Mouse (Mus musculus) liver, embryonic 13.5 days (tissue): Measurements from ENCODE around the gene Vmn2r80. TPM values are rescaled to one million over a fixed set of nuclear protein-coding genes. Genes with fewer than 3 reads are reported as not detected.
"Not testable (repeated sequence)": the region's sequence is repeated elsewhere in the genome, so short reads cannot be mapped to it uniquely, and the experiment has no call there.

Experiments used
- ATAC-seq: fragments of 200-750 bp; cut with Nextera tagmentation; 2 replicates; pipeline ENCODE4 v1.8.0; 2017; ENCODE audit warnings: low read depth, mild to moderate bottlenecking, moderate number of reproducible peaks, moderate library complexity
- DNase-seq: peaks from one replicate; pipeline ENCODE4 v3.0.0; 2022
- H3K27ac ChIP-seq: fragments of 300-500 bp; sonication (generic); 2 replicates; pipeline ENCODE4 v1.5.1; 2015; ENCODE audit warnings: moderate library complexity, mild to moderate bottlenecking, inconsistent platforms
- H3K27me3 ChIP-seq: fragments of 300-500 bp; sonication (generic); 2 replicates; pipeline ENCODE4 v1.6.1; 2015; ENCODE audit warnings: mild to moderate bottlenecking, inconsistent platforms
- H3K36me3 ChIP-seq: fragments of 300-500 bp; sonication (generic); 2 replicates; pipeline ENCODE4 v1.6.1; 2015; ENCODE audit warnings: mild to moderate bottlenecking, inconsistent platforms
- H3K4me1 ChIP-seq: fragments of 300-500 bp; sonication (generic); replicated peaks from 2 replicates; pipeline ENCODE4 v1.6.1; 2015; ENCODE audit warnings: inconsistent platforms
- H3K4me2 ChIP-seq: fragments of 300-500 bp; sonication (generic); 2 replicates; pipeline ENCODE4 v1.6.1; 2015; ENCODE audit warnings: inconsistent platforms, mild to moderate bottlenecking, moderate library complexity
- H3K4me3 ChIP-seq: fragments of 300-500 bp; sonication (generic); replicated peaks from 2 replicates; pipeline ENCODE4 v1.5.1; 2015; ENCODE audit warnings: mild to moderate bottlenecking, inconsistent platforms
- H3K9ac ChIP-seq: fragments of 300-500 bp; sonication (generic); 2 replicates; pipeline ENCODE4 v1.6.1; 2015; ENCODE audit warnings: mild to moderate bottlenecking, inconsistent platforms
- H3K9me3 ChIP-seq: fragments of 300-500 bp; sonication (generic); replicated peaks from 2 replicates; pipeline ENCODE4 v1.6.1; 2016; ENCODE audit warnings: inconsistent platforms
- WGBS: fragments of 180-500 bp; shearing (Covaris S2); methylation state at CpG from one replicate; pipeline ENCODE4 v1.1.7; 2015; ENCODE audit not compliant: insufficient replicate concordance; 5-methylcytosine and 5-hydroxymethylcytosine counted together
- polyA plus RNA-seq: library from polyadenylated mRNA; unstranded; fragments of >200 nt; fragmentation: Nextera tagmentation; extraction: Ambion mirVana; gene quantifications from 2 replicates; pipeline ENCODE4 v1.2.1, GENCODE M21; 2015

The Vmn2r80 gene
- polyA plus RNA-seq, result not detected in 2 replicates

GRCm38 (mm10) chr10:79148469-79148868, at the start of gene Vmn2r80:
Vmn2r80 (plus strand) TSS chr10:79148769.
- 53% methylated on average over 4 of the region's 4 CpGs for WGBS
- not testable (repeated sequence) for ATAC-seq

DNA sequence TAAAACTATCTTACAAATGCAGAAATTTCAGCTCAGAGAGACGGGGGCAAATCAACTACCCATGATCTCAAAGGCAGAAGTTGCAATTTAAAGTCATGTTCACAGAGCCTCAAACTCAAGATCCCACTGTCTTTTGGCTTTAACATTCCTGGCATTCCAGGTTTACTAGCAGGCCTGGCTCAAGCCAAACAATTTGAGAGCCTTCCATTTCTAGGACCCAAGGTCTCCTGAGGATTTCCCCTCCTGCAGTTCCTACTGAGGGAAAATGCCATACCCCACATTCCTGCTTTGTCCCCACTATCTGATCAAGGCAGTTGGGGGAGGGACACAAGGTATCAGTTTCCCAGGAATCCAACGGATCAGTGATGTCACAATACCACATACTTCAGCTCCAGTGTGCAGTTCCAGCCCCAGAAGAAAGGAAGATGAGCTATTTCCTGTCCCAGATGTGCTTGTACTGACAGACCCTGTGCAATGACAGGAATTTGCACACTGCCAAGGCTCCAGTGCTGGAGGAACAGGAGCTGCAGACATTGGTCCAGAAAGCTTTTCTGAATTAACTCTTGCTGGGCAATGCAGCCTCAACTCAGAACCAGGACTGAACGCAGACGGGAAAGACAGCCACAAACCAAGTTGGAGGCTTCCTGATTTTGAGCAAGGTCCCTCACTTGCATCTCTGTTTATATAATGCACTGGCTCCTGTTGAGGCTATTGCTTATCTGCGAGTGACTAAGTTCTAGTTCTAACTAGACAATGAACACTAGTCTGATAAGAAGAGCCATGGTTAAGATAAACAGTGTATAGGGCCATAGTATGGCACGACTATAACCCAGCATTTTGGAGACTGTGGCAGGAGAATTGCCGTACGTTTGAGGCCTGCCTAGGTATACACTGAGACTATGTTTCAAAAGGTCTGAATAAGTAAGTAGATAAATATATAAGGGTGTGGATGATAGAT, 42.0 kb upstream of the Vmn2r80 start:
- ATAC-seq (peak; percentile 77), DNase-seq (no peak)
- Histone ChIP-seq H3K4me2 (no peak overlapping the region), H3K27me3 (no peaks in the 10 kb centered on the region), H3K4me1 (peaks cover 22% of the 10 kb centered on the region), H3K9ac (no peak overlapping the region), H3K4me3 (no peak overlapping the region), H3K27ac (no peak overlapping the region), H3K9me3 (no peaks in the 10 kb centered on the region), H3K36me3 (no peaks in the 10 kb centered on the region)
- WGBS, result 25% methylated on average over 8 of the region's 8 CpGs

More at GRCm38 (mm10) chr10:79148469-79148868, at the start of gene Vmn2r80:
- not testable (repeated sequence) for H3K27me3 ChIP-seq, H3K9ac ChIP-seq, H3K9me3 ChIP-seq, H3K36me3 ChIP-seq, H3K4me1 ChIP-seq, H3K27ac ChIP-seq, H3K4me3 ChIP-seq, DNase-seq, H3K4me2 ChIP-seq

DNA sequence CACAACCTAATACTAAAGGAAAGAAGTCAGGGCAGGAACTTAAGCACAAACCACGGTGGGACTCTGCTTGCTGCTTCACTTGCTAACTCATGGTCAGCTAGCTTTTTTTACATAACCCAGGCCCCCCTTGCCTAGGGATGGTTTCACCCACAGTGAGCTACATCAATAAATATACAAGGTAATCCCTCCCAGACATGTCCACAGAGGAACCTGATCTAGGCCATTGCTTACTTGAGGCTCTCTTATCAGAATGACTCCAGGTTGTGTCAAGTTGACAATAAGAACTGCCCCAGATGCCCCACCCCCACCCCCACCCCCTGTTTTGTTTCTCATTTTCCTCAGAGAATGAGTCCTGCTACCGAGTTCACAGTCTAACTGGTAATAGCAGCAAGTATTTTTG, 41.0 kb upstream of the Vmn2r80 start:
- no peak overlapping the region for H3K4me3 ChIP-seq
- DNase-seq (no peak), ATAC-seq (peak; percentile 64; the same call in 1 of the 2 replicates)
- H3K27ac ChIP-seq, result no peak overlapping the region
- H3K4me1 ChIP-seq, result peaks cover 22% of the 10 kb centered on the region
- no peaks in the 10 kb centered on the region for H3K9me3 ChIP-seq
- H3K9ac ChIP-seq, result no peak overlapping the region
- no peak overlapping the region for H3K4me2 ChIP-seq
- H3K27me3 ChIP-seq, result no peaks in the 10 kb centered on the region
- H3K36me3 ChIP-seq, result no peaks in the 10 kb centered on the region
- WGBS, result 33% methylated on average over 2 of the region's 2 CpGs

DNA sequence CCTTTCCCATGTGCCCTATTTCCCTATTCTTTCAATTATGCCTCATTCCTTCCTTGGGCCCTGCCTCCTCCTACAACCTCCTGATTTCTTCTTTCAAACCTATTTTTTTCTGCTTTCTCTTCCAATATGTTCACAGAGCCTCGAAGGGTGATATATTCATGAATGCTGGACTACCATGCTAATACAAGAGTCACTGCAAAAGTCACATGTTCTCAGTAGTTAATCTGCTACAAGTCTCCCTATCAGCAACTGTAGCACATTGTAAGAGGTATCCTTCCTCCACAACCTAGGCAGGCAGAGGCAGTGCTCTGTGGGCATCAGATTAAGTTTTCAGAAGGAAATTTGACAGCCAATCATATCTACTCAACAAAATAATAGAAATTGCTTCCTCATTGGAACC, 39.4 kb upstream of the Vmn2r80 start:
- Histone ChIP-seq H3K4me1 (peaks cover 22% of the 10 kb centered on the region), H3K9ac (no peak overlapping the region), H3K27me3 (no peaks in the 10 kb centered on the region), H3K36me3 (no peaks in the 10 kb centered on the region), H3K4me3 (no peak overlapping the region), H3K27ac (no peak overlapping the region), H3K9me3 (no peaks in the 10 kb centered on the region), H3K4me2 (no peak overlapping the region)
- no peak for DNase-seq
- WGBS, result 34% methylated on average over 1 of the region's 1 CpGs
- ATAC-seq, result no peak

DNA sequence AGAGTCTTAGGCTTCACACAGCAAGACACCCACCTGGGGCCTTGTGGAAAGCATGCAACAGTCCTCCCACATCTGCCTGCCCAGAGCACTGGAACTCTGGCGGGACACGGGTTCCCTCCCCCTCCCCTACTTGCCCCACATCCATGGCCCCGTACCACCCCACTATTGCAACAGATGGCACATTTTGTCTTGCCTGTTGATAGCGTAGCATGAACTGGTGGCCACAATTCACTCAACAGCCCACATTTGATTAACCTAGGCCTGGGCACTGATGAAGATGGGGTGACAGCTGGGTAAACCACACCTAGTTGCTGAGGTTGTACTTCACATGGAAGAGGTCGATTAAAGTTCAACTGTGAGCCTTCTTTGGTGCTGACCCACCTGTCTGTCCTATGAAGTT, 38.1 kb upstream of the Vmn2r80 start:
- Histone ChIP-seq H3K9ac (no peak overlapping the region), H3K27me3 (no peaks in the 10 kb centered on the region), H3K36me3 (no peaks in the 10 kb centered on the region), H3K4me1 (peaks cover 22% of the 10 kb centered on the region), H3K4me3 (no peak overlapping the region), H3K27ac (no peak overlapping the region), H3K9me3 (no peaks in the 10 kb centered on the region), H3K4me2 (no peak overlapping the region)
- ATAC-seq, result no peak
- no peak for DNase-seq
- 59% methylated on average over 5 of the region's 5 CpGs for WGBS

GRCm38 (mm10) chr10:79115085-79115484, 33.5 kb upstream of the Vmn2r80 start:
- no peaks in the 10 kb centered on the region for H3K36me3 ChIP-seq
- ATAC-seq (no peak), DNase-seq (no peak)
- no peak overlapping the region for H3K4me2 ChIP-seq
- H3K27ac ChIP-seq, result no peak overlapping the region
- no peaks in the 10 kb centered on the region for H3K9me3 ChIP-seq
- H3K4me1 ChIP-seq, result no peaks in the 10 kb centered on the region
- no peak overlapping the region for H3K9ac ChIP-seq
- H3K27me3 ChIP-seq, result no peaks in the 10 kb centered on the region
- WGBS, result 41% methylated on average over 1 of the region's 1 CpGs
- H3K4me3 ChIP-seq, result no peak overlapping the region

- DNase-seq, result no peak
- ATAC-seq, result no peak
- Histone ChIP-seq H3K27me3 (no peaks in the 10 kb centered on the region), H3K4me1 (no peaks in the 10 kb centered on the region), H3K9me3 (no peaks in the 10 kb centered on the region), H3K9ac (no peak overlapping the region), H3K36me3 (no peaks in the 10 kb centered on the region), H3K4me2 (no peak overlapping the region), H3K4me3 (no peak overlapping the region), H3K27ac (no peak overlapping the region; the same call in 1 of the 2 replicates)
- 34% methylated on average over 4 of the region's 4 CpGs for WGBS
Measured at GRCm38 (mm10) chr10:79116125-79116849, 32.3 kb upstream of the Vmn2r80 start.

GRCm38 (mm10) chr10:79151602-79152001, 3.0 kb downstream of the Vmn2r80 start:
- Histone ChIP-seq H3K4me3 (no peak overlapping the region), H3K4me2 (no peak overlapping the region), H3K27ac (no peak overlapping the region), H3K4me1 (no peaks in the 10 kb centered on the region), H3K9me3 (no peaks in the 10 kb centered on the region), H3K36me3 (no peaks in the 10 kb centered on the region), H3K27me3 (no peaks in the 10 kb centered on the region), H3K9ac (no peak overlapping the region)
- DNase-seq (no peak), ATAC-seq (no peak)

GRCm38 (mm10) chr10:79199973-79200372, 51.4 kb downstream of the Vmn2r80 start:
- not testable (repeated sequence) for H3K36me3 ChIP-seq, H3K4me3 ChIP-seq, DNase-seq, H3K4me2 ChIP-seq, H3K9ac ChIP-seq, H3K27ac ChIP-seq, H3K4me1 ChIP-seq, H3K27me3 ChIP-seq, ATAC-seq, H3K9me3 ChIP-seq
- WGBS, result 71% methylated on average over 1 of the region's 1 CpGs

DNA sequence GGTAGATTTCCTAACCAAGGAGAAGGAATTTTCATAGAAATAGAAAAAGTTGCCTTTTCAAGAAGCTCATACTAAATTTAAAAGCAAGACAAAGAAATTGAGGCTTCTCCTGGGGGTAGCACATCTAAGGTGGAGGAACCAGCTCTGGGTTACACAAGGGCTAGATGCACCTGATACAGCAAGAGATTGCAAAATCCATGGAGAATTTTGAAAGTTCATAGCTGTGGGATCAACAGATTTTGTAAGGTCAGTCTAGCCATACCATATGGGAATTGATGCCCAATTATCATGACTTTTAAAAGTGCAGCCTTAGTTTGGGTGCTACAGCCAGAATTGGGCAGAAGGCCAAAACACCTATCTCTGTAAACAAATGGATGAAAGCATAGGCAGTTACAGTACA, 71.9 kb downstream of the Vmn2r80 start:
- H3K4me3 ChIP-seq, result no peak overlapping the region
- no peaks in the 10 kb centered on the region for H3K27me3 ChIP-seq
- H3K36me3 ChIP-seq, result no peaks in the 10 kb centered on the region
- H3K9ac ChIP-seq, result no peak overlapping the region
- no peak overlapping the region for H3K4me2 ChIP-seq
- no peak overlapping the region for H3K27ac ChIP-seq
- DNase-seq (no peak), ATAC-seq (no peak)
- H3K4me1 ChIP-seq, result no peaks in the 10 kb centered on the region
- 0 out of 2 replicates have a peak, but pooled peaks cover 3% of the 10 kb centered on the region for H3K9me3 ChIP-seq

DNA sequence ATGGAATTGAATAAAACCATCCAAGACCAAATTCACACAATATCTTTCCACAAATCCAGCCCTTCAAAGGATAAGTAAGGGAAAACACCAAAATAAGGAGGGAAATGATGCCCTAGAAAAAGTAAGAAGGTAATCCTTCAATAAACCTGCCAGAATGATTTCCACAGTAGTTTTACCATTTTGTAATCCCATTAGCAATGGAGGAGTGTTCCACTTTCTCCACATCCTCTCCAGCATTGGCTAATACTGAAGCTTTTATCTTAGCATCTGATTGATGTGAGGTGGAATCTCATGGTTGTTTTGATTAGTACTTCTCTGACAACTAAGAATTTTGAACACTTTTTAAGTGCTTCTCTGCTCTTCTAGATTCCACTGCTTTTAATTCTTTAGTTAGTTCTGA, 73.0 kb downstream of the Vmn2r80 start:
- no peak for ATAC-seq
- H3K4me2 ChIP-seq, result no peak overlapping the region
- no peaks in the 10 kb centered on the region for H3K27me3 ChIP-seq
- no peaks in the 10 kb centered on the region for H3K4me1 ChIP-seq
- H3K27ac ChIP-seq, result no peak overlapping the region
- no peaks in the 10 kb centered on the region for H3K36me3 ChIP-seq
- DNase-seq, result no peak
- H3K9ac ChIP-seq, result no peak overlapping the region
- H3K4me3 ChIP-seq, result no peak overlapping the region
- H3K9me3 ChIP-seq, result 0 out of 2 replicates have a peak, but pooled peaks cover 3% of the 10 kb centered on the region
